Mouse (Mus musculus) retina, embryonic 14.5 days (tissue): ENCODE measurements at regions not wholly inside any gene's neighbourhood (a gene's known extent, or its start where the extent isn't known, plus 50 kb on each side); places are given as distances from the start of the nearest gene placed in this dataset.

Experiments used
- DNase-seq: peaks from one replicate; pipeline ENCODE4 v3.0.0-alpha.2; 2015; ENCODE audit warnings: low spot score

- DNase-seq = peak; percentile 41
These were observed 257.7 kb downstream of the Lmo4 start for GRCm38 (mm10) chr3:143947079-143947937.

GRCm38 (mm10) chr3:143939068-143939709 is 265.8 kb downstream of the Lmo4 start:
- DNase-seq = no peak

- no peak for DNase-seq
These were observed 279.7 kb downstream of the Lmo4 start for GRCm38 (mm10) chr3:143925322-143925721.

GRCm38 (mm10) chr3:143919744-143920143 is 285.3 kb downstream of the Lmo4 start:
- no peak for DNase-seq

GRCm38 (mm10) chr3:143914341-143915217 is 290.4 kb downstream of the Lmo4 start:
- DNase-seq = peak; percentile 57

GRCm38 (mm10) chr3:143913044-143913574 is 291.9 kb downstream of the Lmo4 start:
- DNase-seq = no peak

GRCm38 (mm10) chr3:143912433-143912832 is 292.6 kb downstream of the Lmo4 start:
- DNase-seq = peak; percentile 39

GRCm38 (mm10) chr3:143909341-143909740 is 295.7 kb downstream of the Lmo4 start:
- no peak for DNase-seq

GRCm38 (mm10) chr3:143903421-143903820 is 301.6 kb downstream of the Lmo4 start:
- no peak for DNase-seq

GRCm38 (mm10) chr3:143880813-143881212 is 324.2 kb downstream of the Lmo4 start:
- DNase-seq = no peak

GRCm38 (mm10) chr3:143873876-143874275 is 331.1 kb downstream of the Lmo4 start:
- DNase-seq = no peak

GRCm38 (mm10) chr3:143866521-143866920 is 338.5 kb downstream of the Lmo4 start:
- DNase-seq = no peak

GRCm38 (mm10) chr3:143865626-143866025 is 339.4 kb downstream of the Lmo4 start:
- no peak for DNase-seq

- DNase-seq = no peak
These were observed 340.5 kb downstream of the Lmo4 start for GRCm38 (mm10) chr3:143864490-143864889.

- DNase-seq = no peak
These were observed 342.5 kb downstream of the Lmo4 start for GRCm38 (mm10) chr3:143862531-143862930.

- DNase-seq = no peak
These were observed 343.2 kb downstream of the Lmo4 start for GRCm38 (mm10) chr3:143861866-143862265.

GRCm38 (mm10) chr3:143835611-143836240 is 369.3 kb downstream of the Lmo4 start:
- DNase-seq = no peak

GRCm38 (mm10) chr3:143834725-143835124 is 370.3 kb downstream of the Lmo4 start:
- no peak for DNase-seq

- no peak for DNase-seq
These were observed 381.6 kb downstream of the Lmo4 start for GRCm38 (mm10) chr3:143823395-143823777.

- no peak for DNase-seq
These were observed 382.2 kb downstream of the Lmo4 start for GRCm38 (mm10) chr3:143822564-143823394.

- DNase-seq = no peak
These were observed 397.5 kb downstream of the Lmo4 start for GRCm38 (mm10) chr3:143807544-143807943.
